ENCODE assay signal across 27 mouse cellular contexts in genomic region chr14:99275827-99276226, GRCm38 (mm10). TPM values are rescaled to one million over a fixed set of nuclear protein-coding genes. Genes with fewer than 3 reads are reported as not detected.
A peak's percentile ranks its signal among the peaks of the same experiment; 100 is the strongest.
DNase-seq lines count a peak whose midpoint lies in the region; ATAC-seq and TF ChIP-seq lines count a peak whose summit lies in the region.
"Had no signal": no experiment of that assay in that cellular context is flagged by ENCODE, and none has a peak within 500 bp of the region (broad histone marks: within the 10 kb centered on the region; RNA-seq: fewer than 3 reads in every experiment).

No protein-coding gene starts in this region.

- TF ChIP-seq CTCF in heart, adult 2 months (IDR thresholded peaks at IDR 0.05) = no peak

- H3K4me2 ChIP-seq in neural tube, embryonic 11.5 days (ENCODE audit: low read depth) = no peak overlapping the region
- H3K4me2 ChIP-seq in neural tube, embryonic 15.5 days = no peak overlapping the region
- no peak overlapping the region for H3K4me2 ChIP-seq in midbrain, embryonic 11.5 days
- H3K4me2 ChIP-seq: embryonic facial prominence, embryonic 12.5 days; forebrain, embryonic 13.5 days; forebrain, embryonic 15.5 days had no signal

- H3K4me3 ChIP-seq in neural tube, embryonic 11.5 days (ENCODE audit: low read depth, low read length) = no peak overlapping the region
- H3K4me3 ChIP-seq in neural tube, embryonic 15.5 days (replicated peaks) = no peak overlapping the region
- no peak overlapping the region for H3K4me3 ChIP-seq in limb, embryonic 10.5 days
- no peak overlapping the region for H3K4me3 ChIP-seq in midbrain, embryonic 11.5 days (ENCODE audit: low read depth, low read length)
- H3K4me3 ChIP-seq in heart, adult 2 months = no peak overlapping the region
- H3K4me3 ChIP-seq: embryonic facial prominence, embryonic 10.5 days; embryonic facial prominence, embryonic 12.5 days; forebrain, embryonic 13.5 days; forebrain, embryonic 15.5 days had no signal

- intact Hi-C loops in heart, adult 2 months (cut with DNase I) = no loop called here

- no peak for TF ChIP-seq EP300 in heart, adult 2 months (IDR thresholded peaks at IDR 0.05; ENCODE audit: insufficient read depth, low read depth, low read length)

- H3K27ac ChIP-seq in neural tube, embryonic 11.5 days (ENCODE audit: low read depth, low read length) = no peak overlapping the region
- H3K27ac ChIP-seq in neural tube, embryonic 15.5 days (replicated peaks) = no peak overlapping the region
- no peak overlapping the region for H3K27ac ChIP-seq in limb, embryonic 10.5 days
- no peak overlapping the region for H3K27ac ChIP-seq in midbrain, embryonic 11.5 days (ENCODE audit: low read depth, low read length)
- H3K27ac ChIP-seq in heart, adult 2 months = no peak overlapping the region
- H3K27ac ChIP-seq: embryonic facial prominence, embryonic 10.5 days; embryonic facial prominence, embryonic 12.5 days; forebrain, embryonic 13.5 days; forebrain, embryonic 15.5 days had no signal

- H3K9me3 ChIP-seq in neural tube, embryonic 11.5 days (ENCODE audit: control insufficient read depth, low read length) = no peaks in the 10 kb centered on the region
- no peaks in the 10 kb centered on the region for H3K9me3 ChIP-seq in neural tube, embryonic 15.5 days (replicated peaks)
- no peaks in the 10 kb centered on the region for H3K9me3 ChIP-seq in limb, embryonic 10.5 days (replicated peaks)
- H3K9me3 ChIP-seq in midbrain, embryonic 11.5 days (ENCODE audit: control insufficient read depth, low read length) = no peaks in the 10 kb centered on the region
- H3K9me3 ChIP-seq: embryonic facial prominence, embryonic 10.5 days; embryonic facial prominence, embryonic 12.5 days; forebrain, embryonic 13.5 days; forebrain, embryonic 15.5 days had no signal

- H3K79me2 ChIP-seq in heart, adult 2 months (replicated peaks; ENCODE audit: control insufficient read depth, insufficient read depth, low read length) = no peaks in the 10 kb centered on the region

- H3K9ac ChIP-seq in neural tube, embryonic 11.5 days (ENCODE audit: low read length) = no peak overlapping the region
- no peak overlapping the region for H3K9ac ChIP-seq in neural tube, embryonic 15.5 days (replicated peaks)
- no peak overlapping the region for H3K9ac ChIP-seq in midbrain, embryonic 11.5 days (ENCODE audit: low read length)
- no peak overlapping the region for H3K9ac ChIP-seq in heart, adult 2 months (ENCODE audit: low read depth, low read length)
- H3K9ac ChIP-seq: embryonic facial prominence, embryonic 12.5 days; forebrain, embryonic 13.5 days; forebrain, embryonic 15.5 days; forebrain, postnatal 0 days had no signal

- peak; percentile 21 for DNase-seq in neural tube, embryonic 11.5 days (ENCODE audit: low spot score)
- peak; percentile 81 for DNase-seq in R1 (ENCODE audit: low read depth, low spot score)
- DNase-seq in embryo, embryonic 10.5 days (ENCODE audit: low spot score) = peak; percentile 18
- DNase-seq in limb, embryonic 10.5 days (ENCODE audit: low spot score) = peak; percentile 49
- no peak for DNase-seq in kidney, postnatal 25 days
- no peak for DNase-seq in midbrain, embryonic 11.5 days (ENCODE audit: low spot score, missing footprints)
- DNase-seq in heart, adult 2 months = no peak
- DNase-seq: adrenal gland, adult 8-10 months; adrenal gland, postnatal 14 days; adrenal gland, postnatal 36 days; B cell, adult 2 months; cerebellum, adult 11-12 months; cerebellum, adult 2 months; cerebellum, adult 9-10 months; cerebellum, postnatal 10 days; cerebellum, postnatal 25 days; forebrain, postnatal 0 days had no signal

- 20% methylated on average over 4 of the region's 4 CpGs for WGBS in neural tube, embryonic 11.5 days
- 24% methylated on average over 4 of the region's 4 CpGs for WGBS in neural tube, embryonic 15.5 days
- 13% methylated on average over 4 of the region's 4 CpGs for WGBS in limb, embryonic 10.5 days
- 66% methylated on average over 4 of the region's 4 CpGs for WGBS in midbrain, embryonic 11.5 days
- 55% methylated on average over 4 of the region's 4 CpGs for WGBS in heart, adult 2 months

- no peak for TF ChIP-seq POLR2A in heart, adult 2 months (IDR thresholded peaks at IDR 0.05; ENCODE audit: insufficient read depth, low read depth, low read length)

- H3K27me3 ChIP-seq in neural tube, embryonic 11.5 days (ENCODE audit: control insufficient read depth, insufficient read depth, low read length) = no peaks in the 10 kb centered on the region
- H3K27me3 ChIP-seq in neural tube, embryonic 15.5 days (replicated peaks) = no peaks in the 10 kb centered on the region
- H3K27me3 ChIP-seq in limb, embryonic 10.5 days (ENCODE audit: low read depth, poor library complexity, severe bottlenecking) = peaks cover 8% of the 10 kb centered on the region
- peaks cover 12% of the 10 kb centered on the region for H3K27me3 ChIP-seq in midbrain, embryonic 11.5 days (ENCODE audit: control insufficient read depth, insufficient read depth, low read length)
- H3K27me3 ChIP-seq in heart, adult 2 months (ENCODE audit: control insufficient read depth, insufficient read depth, low read length) = no peaks in the 10 kb centered on the region
- H3K27me3 ChIP-seq: CH12.LX; embryonic facial prominence, embryonic 12.5 days; forebrain, embryonic 13.5 days; forebrain, embryonic 15.5 days; Patski had no signal

- H3K4me1 ChIP-seq in neural tube, embryonic 11.5 days (ENCODE audit: control insufficient read depth, insufficient read depth, low read length) = no peaks in the 10 kb centered on the region
- H3K4me1 ChIP-seq in neural tube, embryonic 15.5 days = no peaks in the 10 kb centered on the region
- H3K4me1 ChIP-seq in limb, embryonic 10.5 days = peaks cover 20% of the 10 kb centered on the region
- H3K4me1 ChIP-seq in midbrain, embryonic 11.5 days (ENCODE audit: control insufficient read depth, insufficient read depth, low read length) = peaks cover 6% of the 10 kb centered on the region; the same call in 1 of the 2 replicates
- H3K4me1 ChIP-seq in heart, adult 2 months (ENCODE audit: control insufficient read depth, insufficient read depth, low read length) = no peaks in the 10 kb centered on the region
- H3K4me1 ChIP-seq: embryonic facial prominence, embryonic 12.5 days had no signal

- no peaks in the 10 kb centered on the region for H3K36me3 ChIP-seq in neural tube, embryonic 11.5 days (ENCODE audit: control insufficient read depth, insufficient read depth, low read length)
- H3K36me3 ChIP-seq in neural tube, embryonic 15.5 days = no peaks in the 10 kb centered on the region
- H3K36me3 ChIP-seq in limb, embryonic 10.5 days = no peaks in the 10 kb centered on the region
- no peaks in the 10 kb centered on the region for H3K36me3 ChIP-seq in midbrain, embryonic 11.5 days (ENCODE audit: control insufficient read depth, insufficient read depth, low read length)
- H3K36me3 ChIP-seq in heart, adult 2 months (ENCODE audit: control insufficient read depth, insufficient read depth, low read length) = no peaks in the 10 kb centered on the region
- H3K36me3 ChIP-seq: embryonic facial prominence, embryonic 10.5 days; embryonic facial prominence, embryonic 12.5 days; forebrain, embryonic 15.5 days; G1E had no signal

- ATAC-seq in neural tube, embryonic 11.5 days (ENCODE audit: insufficient read depth, low FRiP score, low TSS enrichment) = no peak
- no peak for ATAC-seq in neural tube, embryonic 15.5 days (ENCODE audit: low FRiP score)
- ATAC-seq in midbrain, embryonic 11.5 days (ENCODE audit: low FRiP score) = no peak
- ATAC-seq: activated CD4-positive, CD25-positive, alpha-beta regulatory T cell, adult 4 months; CD4-positive, CD25-positive, alpha-beta regulatory T cell, adult 4 months; forebrain, embryonic 13.5 days; forebrain, embryonic 15.5 days; forebrain, postnatal 0 days; Patski had no signal

RNA-seq across cellular contexts. Expression of gene Klf5, which starts 22.7 kb away (rescaled TPM):
- 2.7 and 2.8 TPM in 2 replicates for polyA plus RNA-seq in neural tube, embryonic 11.5 days (2014; fragmentation: Nextera tagmentation; extraction: Ambion mirVana)
- polyA plus RNA-seq in neural tube, embryonic 15.5 days (2015; fragmentation: Nextera tagmentation; extraction: Ambion mirVana) = 5.2 and 11.3 TPM in 2 replicates
- polyA plus RNA-seq in limb, embryonic 10.5 days (2016; fragmentation: Nextera tagmentation; extraction: Ambion mirVana) = 1.6 and 2.2 TPM in 2 replicates
- polyA plus RNA-seq in midbrain, embryonic 11.5 days (2014; fragmentation: Nextera tagmentation; extraction: Ambion mirVana) = 2.9 and 3.4 TPM in 2 replicates
- under 1 TPM; 0.73 to 0.76 TPM for total RNA-seq in heart, adult 2 months (2021)
- 0.61 and 1.9 TPM in 2 replicates for polyA plus RNA-seq in heart, adult 2 months (2012; rRNA removed)
- polyA plus RNA-seq: activated CD4-positive, CD25-positive, alpha-beta regulatory T cell, adult 4 months; G1E had no signal

Comparison
In these comparisons a context has a peak if more than half of its experiments do, and no peak if none do; other contexts are left out.
1. DNase-seq: peak in neural tube, embryonic 11.5 days (single experiment), R1 (single experiment), embryo, embryonic 10.5 days (single experiment) and limb, embryonic 10.5 days (single experiment); none in kidney, postnatal 25 days (0 of 2), midbrain, embryonic 11.5 days (single experiment) and heart, adult 2 months (0 of 2).